Mouse (Mus musculus): ENCODE results near the gene Adprh.

Adprh gene

DNA sequence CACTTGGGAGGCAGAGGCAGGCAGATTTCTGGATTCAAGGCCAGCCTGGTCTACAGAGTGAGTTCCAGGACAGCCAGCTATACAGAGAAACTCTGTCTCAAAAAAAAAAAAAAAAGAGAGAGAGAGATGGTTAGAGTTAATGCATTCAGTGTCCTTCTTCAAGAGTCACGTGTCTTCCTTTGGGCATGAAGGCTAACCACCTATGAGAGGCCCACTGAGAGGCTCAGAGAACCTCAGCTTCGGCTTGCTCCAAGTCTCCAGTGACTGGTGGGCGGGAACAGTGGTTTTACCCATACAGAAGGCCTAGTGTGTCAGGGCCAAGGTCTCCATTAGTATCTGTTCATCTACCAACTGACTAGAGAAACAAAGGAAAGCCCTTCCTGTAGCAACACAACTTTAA, 53.4 kb downstream of the Adprh start:
- DNase-seq (ENCODE audit: low read depth in 1 of 2, low spot score in 2 of 2) = no peak

- no peak for DNase-seq (ENCODE audit: low read depth in 1 of 2, low spot score in 2 of 2)
Observed at GRCm38 (mm10) chr16:38398266-38398665, 54.2 kb downstream of the Adprh start.

GRCm38 (mm10) chr16:38396155-38396554, 56.3 kb downstream of the Adprh start:
- peak; percentile 82 to 85 for DNase-seq (ENCODE audit: low read depth in 1 of 2, low spot score in 2 of 2)

DNA sequence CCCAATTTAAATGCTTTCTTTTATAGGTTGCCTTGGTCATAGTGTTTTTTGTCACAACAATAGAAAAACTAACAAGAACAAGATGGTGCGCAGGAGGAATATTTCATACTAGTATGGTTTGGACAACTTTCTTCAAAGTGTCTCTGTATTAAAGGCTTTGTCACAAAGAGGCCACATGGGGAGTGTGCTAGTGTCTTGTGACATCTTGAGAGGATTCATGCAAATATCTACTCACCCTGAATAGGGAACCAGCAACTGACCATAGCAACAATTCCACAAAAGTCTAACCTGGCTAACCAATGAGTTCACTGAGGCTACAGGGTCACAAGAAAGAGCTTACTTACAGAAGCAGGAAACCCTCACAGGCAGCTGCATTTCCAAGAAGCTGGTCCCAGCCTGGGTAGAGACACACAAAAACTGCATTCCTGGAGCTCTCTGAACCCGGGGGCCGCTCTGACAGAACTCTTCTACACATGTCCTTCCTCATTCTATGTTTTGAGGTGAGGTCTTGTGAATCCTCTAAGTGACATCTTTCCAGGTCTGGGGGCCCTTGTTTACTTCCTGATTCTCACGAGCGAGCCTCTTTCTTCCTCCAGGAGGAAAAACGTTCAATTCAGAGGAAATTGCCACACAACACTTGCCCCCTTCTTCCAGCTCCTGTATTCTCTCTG, 57.3 kb downstream of the Adprh start:
- DNase-seq (ENCODE audit: low read depth in 1 of 2, low spot score in 2 of 2) = peak in 1 of 2 experiments; percentile 56

GRCm38 (mm10) chr16:38394191-38394618, 58.3 kb downstream of the Adprh start:
- peak; percentile 61 to 65 for DNase-seq (ENCODE audit: low read depth in 1 of 2, low spot score in 2 of 2)
